Mouse (Mus musculus): ENCODE data around the gene Babam1.
A peak's percentile ranks its signal among the peaks of the same experiment; 100 is the strongest.

DNA sequence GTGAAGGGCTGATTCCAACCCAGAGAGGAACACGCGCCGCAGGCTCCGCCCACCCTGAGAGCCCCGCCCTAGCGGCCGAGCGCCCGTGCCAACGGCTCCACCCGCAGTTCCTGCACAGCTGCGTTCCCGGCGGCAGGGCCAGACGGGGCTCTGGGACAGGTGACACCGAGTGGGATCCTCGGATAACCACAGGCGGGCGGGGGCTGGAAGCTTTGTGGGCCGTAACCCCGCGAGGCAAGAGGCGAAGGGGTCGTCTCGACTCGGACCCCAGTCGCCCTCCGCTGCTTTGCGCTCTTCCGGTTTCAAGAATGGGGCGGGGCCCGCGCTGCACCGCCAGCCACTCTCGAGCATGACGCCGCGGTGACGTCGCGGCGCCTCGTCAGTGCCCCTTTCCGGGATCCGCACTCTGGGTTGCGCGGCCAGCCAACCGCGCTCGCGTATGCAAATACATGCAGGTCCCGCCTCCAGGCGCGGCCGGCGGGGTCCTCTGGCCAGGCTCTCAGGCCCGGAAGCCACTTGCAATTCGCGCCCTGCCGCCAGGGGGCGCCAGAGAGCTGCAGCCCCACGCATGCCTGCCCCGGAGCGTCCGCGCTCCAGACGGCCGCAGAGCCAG is 25.3 kb upstream of the Babam1 start, which contains the start of gene Ocel1:
- peak; percentile 59 for TF ChIP-seq CTCF (IDR thresholded peaks at IDR 0.05; ENCODE audit: extremely low read depth, insufficient read depth, low read length)
- peak; percentile 71 for TF ChIP-seq POLR2A (IDR thresholded peaks at IDR 0.05; ENCODE audit: extremely low read depth, insufficient read depth, low read length)
